Mouse (Mus musculus) bone marrow, adult 2 months (tissue): ENCODE data around the gene Ahsa1.

Experiments
- CTCF ChIP-seq: fragments of 200-500 bp; IDR thresholded peaks from 2 replicates; pipeline ENCODE4 v1.5.1; 2011; ENCODE audit warnings: low read length, control low read depth; ENCODE audit not compliant: control insufficient read depth, insufficient read depth
- POLR2A ChIP-seq: fragments of 200-500 bp; IDR thresholded peaks from 2 replicates; pipeline ENCODE4 v1.6.1; 2011; ENCODE audit warnings: low read depth, mild to moderate bottlenecking, control low read depth, low read length, borderline replicate concordance; ENCODE audit not compliant: control insufficient read depth

- TF ChIP-seq CTCF: no peak
- TF ChIP-seq POLR2A: no peak
Observed at GRCm38 (mm10) chr12:87313098-87313497, 46.8 kb downstream of the Ahsa1 start.
